Mouse (Mus musculus): ENCODE measurements around the gene Mapk6.

DNA sequence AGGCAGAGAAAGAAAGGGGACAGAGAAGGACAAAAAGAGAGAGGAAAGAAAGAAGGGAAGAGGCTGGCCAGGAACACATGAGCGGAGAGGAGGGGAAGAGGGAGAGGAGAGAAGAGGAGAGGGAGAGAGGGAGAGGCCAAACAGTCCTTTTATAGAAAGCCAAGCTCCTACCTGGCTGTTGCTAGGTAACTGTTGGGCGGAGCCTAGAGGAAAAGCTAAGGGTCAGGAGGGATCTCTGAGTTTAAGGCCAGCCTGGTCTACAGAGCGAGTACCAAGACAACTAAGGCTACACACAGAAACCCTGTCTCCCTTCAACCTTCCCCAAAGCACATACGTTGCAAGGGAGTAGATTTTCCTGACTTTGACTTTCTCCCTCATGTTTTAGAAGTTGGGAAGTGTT, 25.5 kb upstream of the Mapk6 start:
- TF ChIP-seq CTCF (conservative IDR thresholded peaks at IDR 0.05; ENCODE audit: low read length) (no peak), NANOG (IDR thresholded peaks at IDR 0.05; ENCODE audit: borderline replicate concordance, low read length) (no peak)

All from E14TG2a.4 (cell line).